Comparison of ENCODE assay signal across 13 mouse cellular contexts in genomic region chr2:43748287-43748983, GRCm38 (mm10). TPM values are rescaled to one million over a fixed set of nuclear protein-coding genes. Genes with fewer than 3 reads are reported as not detected.
DNase-seq lines count a peak whose midpoint lies in the region; ATAC-seq and TF ChIP-seq lines count a peak whose summit lies in the region.
"Had no signal": no experiment of that assay in that cellular context is flagged by ENCODE, and none has a peak within 500 bp of the region (broad histone marks: within the 10 kb centered on the region; RNA-seq: fewer than 3 reads in every experiment).

Arhgap15 (plus strand) TSS chr2:43748824.

- TF ChIP-seq POLR2A in olfactory bulb, adult 2 months (IDR thresholded peaks at IDR 0.05; ENCODE audit: insufficient read depth, low read depth, low read length) = no peak

- no peak for TF ChIP-seq CTCF in G1E (IDR thresholded peaks at IDR 0.05; ENCODE audit: low read depth, low read length)
- no peak for TF ChIP-seq CTCF in olfactory bulb, adult 2 months (IDR thresholded peaks at IDR 0.05; ENCODE audit: insufficient read depth, low read depth, low read length)

- no peak for DNase-seq in left cerebral cortex, postnatal 25 days (ENCODE audit: low spot score in 2 of 2)
- DNase-seq in left cerebral cortex, adult 9 months (ENCODE audit: low spot score in 2 of 2) = no peak
- no peak for DNase-seq in G1E (ENCODE audit: low spot score)
- no peak for DNase-seq in liver, embryonic 11.5 days (ENCODE audit: low spot score)
- no peak for DNase-seq in adrenal gland, postnatal 14 days
- no peak for DNase-seq in cerebellum, adult 18-20 months
- DNase-seq in midbrain, embryonic 14.5 days = no peak
- DNase-seq: adrenal gland, postnatal 36 days had no signal

- H3K9ac ChIP-seq in liver, embryonic 11.5 days (ENCODE audit: low read depth, low read length) = no peak within 1 kb of the TSS
- no peak within 1 kb of the TSS for H3K9ac ChIP-seq in midbrain, embryonic 14.5 days (replicated peaks; ENCODE audit: low read length)
- H3K9ac ChIP-seq: neural tube, embryonic 13.5 days had no signal

- no peak within 1 kb of the TSS for H3K27ac ChIP-seq in liver, embryonic 11.5 days (ENCODE audit: low read depth, low read length)
- no peak within 1 kb of the TSS for H3K27ac ChIP-seq in olfactory bulb, adult 2 months (ENCODE audit: insufficient read depth, low read depth, low read length)
- H3K27ac ChIP-seq in midbrain, embryonic 14.5 days (replicated peaks; ENCODE audit: low read depth, low read length) = no peak within 1 kb of the TSS
- H3K27ac ChIP-seq: neural tube, embryonic 13.5 days had no signal

- H3K4me1 ChIP-seq in G1E (ENCODE audit: insufficient read depth, low read depth, low read length) = peaks cover 26% of the 10 kb centered on the region
- peaks cover 5% of the 10 kb centered on the region for H3K4me1 ChIP-seq in liver, embryonic 11.5 days (replicated peaks; ENCODE audit: control insufficient read depth, insufficient read depth, low read length)
- H3K4me1 ChIP-seq in olfactory bulb, adult 2 months (ENCODE audit: control insufficient read depth, insufficient read depth, low read length) = no peaks in the 10 kb centered on the region
- no peaks in the 10 kb centered on the region for H3K4me1 ChIP-seq in midbrain, embryonic 14.5 days (ENCODE audit: control insufficient read depth, insufficient read depth, low read length)
- H3K4me1 ChIP-seq: neural tube, embryonic 13.5 days had no signal

- H3K4me2 ChIP-seq in liver, embryonic 11.5 days = peak within 1 kb of the TSS; percentile 47
- H3K4me2 ChIP-seq in midbrain, embryonic 14.5 days (ENCODE audit: low read length) = no peak within 1 kb of the TSS
- H3K4me2 ChIP-seq: neural tube, embryonic 13.5 days had no signal

- H3K27me3 ChIP-seq in G1E (ENCODE audit: insufficient read depth, low read length) = no peaks in the 10 kb centered on the region
- no peaks in the 10 kb centered on the region for H3K27me3 ChIP-seq in liver, embryonic 11.5 days (replicated peaks; ENCODE audit: control insufficient read depth, insufficient read depth, low read length)
- no peaks in the 10 kb centered on the region for H3K27me3 ChIP-seq in midbrain, embryonic 14.5 days (ENCODE audit: control insufficient read depth, insufficient read depth, low read length)
- H3K27me3 ChIP-seq: neural tube, embryonic 13.5 days had no signal

- H3K9me3 ChIP-seq in G1E (replicated peaks) = no peaks in the 10 kb centered on the region
- no peaks in the 10 kb centered on the region for H3K9me3 ChIP-seq in liver, embryonic 11.5 days (ENCODE audit: control insufficient read depth, low read length)
- no peaks in the 10 kb centered on the region for H3K9me3 ChIP-seq in midbrain, embryonic 14.5 days (ENCODE audit: control insufficient read depth, low read length)
- H3K9me3 ChIP-seq: neural tube, embryonic 13.5 days had no signal

- H3K4me3 ChIP-seq in G1E (ENCODE audit: low read depth, low read length) = peak within 1 kb of the TSS; percentile 35; the same call in 1 of the 2 replicates
- H3K4me3 ChIP-seq in liver, embryonic 11.5 days (ENCODE audit: low read depth, low read length) = no peak within 1 kb of the TSS
- no peak within 1 kb of the TSS for H3K4me3 ChIP-seq in olfactory bulb, adult 2 months (ENCODE audit: insufficient read depth, low read depth, low read length)
- no peak within 1 kb of the TSS for H3K4me3 ChIP-seq in midbrain, embryonic 14.5 days (replicated peaks; ENCODE audit: low read depth, low read length)
- H3K4me3 ChIP-seq: neural tube, embryonic 13.5 days had no signal

- intact Hi-C loops in left cerebral cortex, postnatal 25 days (cut with DNase I) = no loop called here

- H3K36me3 ChIP-seq in G1E (replicated peaks) = no peaks in the 10 kb centered on the region
- H3K36me3 ChIP-seq in liver, embryonic 11.5 days (ENCODE audit: control insufficient read depth, insufficient read depth, low read length) = no peaks in the 10 kb centered on the region
- H3K36me3 ChIP-seq in midbrain, embryonic 14.5 days (ENCODE audit: control insufficient read depth, insufficient read depth, low read length) = no peaks in the 10 kb centered on the region
- H3K36me3 ChIP-seq: neural tube, embryonic 13.5 days had no signal

- peak; percentile 77 for ATAC-seq in G1E (ENCODE audit: extremely low read depth, insufficient number of reproducible peaks, low FRiP score, poor library complexity, severe bottlenecking)
- ATAC-seq in liver, embryonic 11.5 days (replicated peaks; ENCODE audit: low FRiP score) = peak; percentile 67
- no peak for ATAC-seq in midbrain, embryonic 14.5 days (ENCODE audit: low FRiP score, low TSS enrichment)
- ATAC-seq: forebrain, embryonic 16.5 days; intestine, embryonic 16.5 days; lung, postnatal 0 days had no signal

- WGBS in liver, embryonic 11.5 days = 44% methylated on average over 5 of the region's 5 CpGs
- WGBS in olfactory bulb, adult 2 months = 85% methylated on average over 5 of the region's 5 CpGs
- 87% methylated on average over 5 of the region's 5 CpGs for WGBS in midbrain, embryonic 14.5 days

RNA-seq across cellular contexts. Expression of gene Arhgap15, which starts in this region (rescaled TPM):
- total RNA-seq in left cerebral cortex, postnatal 25 days (2021) = 10 to 100 TPM; 10.3 to 10.5 TPM
- 47.4 and 56.4 TPM in 2 replicates for total RNA-seq in G1E (2014; fragmentation: Nextera tagmentation)
- total RNA-seq in G1E (2017) = 38.3 and 39.8 TPM in 2 replicates
- 0.89 and 0.95 TPM in 2 replicates for polyA plus RNA-seq in G1E (2012)
- 6.4 and 7.4 TPM in 2 replicates for polyA plus RNA-seq in liver, embryonic 11.5 days (2014; fragmentation: Nextera tagmentation; extraction: Ambion mirVana)
- not detected in 2 replicates for polyA plus RNA-seq in olfactory bulb, adult 2 months (2012; ENCODE audit: insufficient read depth, insufficient read length, low replicate concordance, missing spikeins)
- 1.5 and 10.7 TPM in 2 replicates for total RNA-seq in adrenal gland, postnatal 14 days (2021)
- polyA plus RNA-seq in midbrain, embryonic 14.5 days (2014; fragmentation: Nextera tagmentation; extraction: Ambion mirVana) = 1.8 and 1.9 TPM in 2 replicates
